Mouse (Mus musculus) adrenal gland, postnatal 4 days (tissue): ENCODE data around the gene Rbm6. TPM values are rescaled to one million over a fixed set of nuclear protein-coding genes. Genes with fewer than 3 reads are reported as not detected.
A peak's percentile ranks its signal among the peaks of the same experiment; 100 is the strongest.

Source experiments
- DNase-seq, 2 experiments: peaks; one replicate each; pipeline ENCODE4 v3.0.0; 2021 to 2022; ENCODE audit warnings: low spot score in 2 of 2, mixed read lengths in 2 of 2
- long read RNA-seq, 2 experiments: library from polyadenylated mRNA; stranded (forward); transcript quantifications; one replicate each; pipeline ENCODE4 v2.0.0; 2021
- total RNA-seq, 2 experiments: library from RNA; stranded (reverse); gene quantifications; 2 replicates each; pipeline ENCODE4 v1.2.3; 2021

The Rbm6 gene
- 10 to 100 TPM; 56.4 to 61.8 TPM for total RNA-seq
- long read RNA-seq, experiment 1, transcript Rbm6-207 (21 exons, 3,716 nt): major isoform, 9 of 19 reads
- long read RNA-seq, experiment 1, partial matches to known transcripts: 2 of 19 reads
- long read RNA-seq, experiment 1, other reads (novel, unspliced or antisense): 7 of 19 reads
- long read RNA-seq, experiment 2, transcript Rbm6-207 (21 exons, 3,716 nt): major isoform, 41 of 95 reads
- long read RNA-seq, experiment 2, transcript Rbm6-201 (21 exons, 3,999 nt): minor isoform, 9 of 95 reads
- long read RNA-seq, experiment 2, partial matches to known transcripts: 10 of 95 reads
- long read RNA-seq, experiment 2, other reads (novel, unspliced or antisense): 33 of 95 reads

- DNase-seq: no peak
These were observed at the start of gene Rbm6 for GRCm38 (mm10) chr9:107873137-107873536. Gene Rbm6, minus strand, starts transcription at chr9:107873237.

GRCm38 (mm10) chr9:107919441-107919840 lies 46.4 kb upstream of the Rbm6 start:
- DNase-seq: no peak

DNA sequence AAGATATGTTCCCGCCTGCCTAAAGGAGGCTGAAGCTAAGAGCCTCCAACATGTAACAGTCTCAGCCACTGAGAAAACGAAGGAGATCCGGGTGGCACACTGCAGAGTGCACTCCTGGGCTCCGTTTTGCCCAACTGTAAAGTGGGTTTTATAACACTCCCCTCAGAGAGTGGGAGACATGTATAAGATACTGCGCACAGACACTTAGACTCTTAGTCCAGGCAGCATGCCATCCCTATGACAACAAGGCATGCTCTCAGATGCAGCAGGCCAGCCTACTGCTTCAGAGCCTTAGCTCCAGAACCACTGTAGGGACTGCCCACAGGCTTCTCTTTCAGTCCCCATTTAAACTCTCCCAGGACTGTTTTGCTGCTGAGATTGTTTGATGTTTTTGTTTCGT lies 45.8 kb upstream of the Rbm6 start:
- no peak for DNase-seq

DNA sequence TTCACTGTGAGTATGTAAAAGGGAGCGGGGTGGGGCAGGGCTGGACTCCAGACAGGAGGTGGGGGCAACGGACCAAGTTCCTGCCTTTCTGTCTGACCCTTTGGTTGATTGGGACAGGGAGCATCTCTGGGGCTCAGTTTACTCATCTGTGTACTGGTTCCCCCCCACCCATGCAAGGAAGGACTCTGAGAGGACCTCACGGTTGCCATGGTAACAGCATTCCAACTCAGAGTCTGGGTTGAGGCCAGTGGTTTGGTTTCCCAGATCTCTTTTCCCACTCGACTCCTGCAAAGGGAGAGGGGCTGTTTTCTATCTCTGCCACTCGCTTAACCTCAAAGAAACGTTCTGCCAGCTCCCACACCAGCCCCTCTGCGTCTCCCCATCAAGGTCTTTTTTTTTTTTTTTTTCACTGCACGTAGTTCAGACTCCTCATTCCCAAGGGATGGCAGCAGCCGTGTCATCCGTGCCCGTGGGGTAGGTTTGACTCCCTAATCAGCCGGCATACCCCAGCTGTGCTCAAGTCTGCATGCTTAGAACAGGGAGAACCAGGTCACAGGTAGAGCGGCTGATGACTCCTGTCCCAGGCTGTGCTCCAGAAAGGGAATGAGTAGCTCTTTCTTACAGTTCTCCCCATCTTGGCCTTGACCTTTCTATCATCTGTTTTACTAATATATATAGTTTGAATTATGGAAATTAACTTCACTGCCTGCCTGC lies 45.0 kb upstream of the Rbm6 start:
- DNase-seq: no peak

DNA sequence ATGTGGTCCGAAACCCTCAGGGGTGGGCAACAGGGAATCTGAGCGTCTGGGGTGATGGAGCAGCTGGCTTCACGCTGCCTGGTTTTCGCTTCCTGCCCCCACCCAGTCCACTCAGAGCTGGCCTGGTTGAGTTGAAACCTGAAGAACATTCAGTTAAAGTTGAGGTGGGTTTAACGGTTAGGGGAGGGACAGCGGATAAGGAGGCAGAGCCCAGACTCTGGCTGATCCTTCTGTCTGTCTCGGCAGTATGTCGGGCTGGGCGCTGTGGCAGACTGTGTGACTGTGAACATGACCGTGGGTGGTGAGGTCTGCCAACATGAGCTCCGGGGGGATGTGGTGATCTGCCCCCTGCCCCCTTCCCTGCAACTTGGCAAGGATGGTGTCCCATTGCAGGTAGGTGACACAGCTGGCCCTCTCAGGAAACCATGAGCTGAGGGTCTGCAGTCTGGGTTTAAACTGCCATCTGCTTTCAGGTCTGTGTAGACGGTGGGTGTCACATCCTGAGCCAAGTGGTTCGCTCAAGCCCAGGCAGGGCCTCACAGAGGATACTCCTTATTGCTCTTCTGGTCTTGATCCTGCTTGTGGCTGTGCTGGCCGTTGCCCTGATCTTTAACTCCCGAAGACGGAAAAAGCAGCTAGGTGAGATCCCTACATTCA lies 41.9 kb upstream of the Rbm6 start:
- DNase-seq: no peak

DNA sequence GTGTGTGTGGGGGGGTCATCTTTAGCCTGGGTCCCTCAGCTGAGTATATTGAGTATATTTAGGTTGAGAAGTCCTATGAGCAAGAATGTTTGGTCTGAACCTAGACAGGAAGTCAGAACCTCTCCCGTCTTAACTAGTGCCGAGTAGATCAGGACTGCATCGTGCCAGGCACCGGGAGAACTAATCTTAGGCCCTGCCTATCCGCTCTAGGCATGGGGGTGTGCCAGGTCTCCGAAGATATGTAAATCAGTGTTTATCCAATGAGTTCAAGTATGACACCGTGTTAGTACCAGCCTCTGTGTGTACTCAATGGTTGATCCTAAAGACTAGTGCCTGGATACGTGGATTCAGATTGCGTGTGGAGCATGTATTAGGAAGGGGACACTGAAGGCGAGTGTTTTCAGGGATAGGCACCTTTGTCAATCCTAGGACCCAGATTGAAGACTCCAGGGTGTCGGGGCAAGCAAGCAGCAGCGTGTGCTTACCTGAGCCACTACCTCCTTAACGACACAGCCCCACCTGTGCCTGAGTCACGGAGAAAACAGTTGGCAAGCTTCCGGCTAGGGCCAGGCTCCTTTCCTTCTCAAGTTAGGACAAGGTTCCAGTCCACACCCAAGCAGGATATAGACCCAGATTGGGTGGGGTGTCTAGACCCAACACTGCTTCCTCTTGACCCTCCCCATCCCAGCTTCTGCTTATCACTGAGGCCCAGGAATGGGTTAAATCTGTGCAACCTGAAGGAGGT lies 37.2 kb upstream of the Rbm6 start:
- no peak for DNase-seq

DNA sequence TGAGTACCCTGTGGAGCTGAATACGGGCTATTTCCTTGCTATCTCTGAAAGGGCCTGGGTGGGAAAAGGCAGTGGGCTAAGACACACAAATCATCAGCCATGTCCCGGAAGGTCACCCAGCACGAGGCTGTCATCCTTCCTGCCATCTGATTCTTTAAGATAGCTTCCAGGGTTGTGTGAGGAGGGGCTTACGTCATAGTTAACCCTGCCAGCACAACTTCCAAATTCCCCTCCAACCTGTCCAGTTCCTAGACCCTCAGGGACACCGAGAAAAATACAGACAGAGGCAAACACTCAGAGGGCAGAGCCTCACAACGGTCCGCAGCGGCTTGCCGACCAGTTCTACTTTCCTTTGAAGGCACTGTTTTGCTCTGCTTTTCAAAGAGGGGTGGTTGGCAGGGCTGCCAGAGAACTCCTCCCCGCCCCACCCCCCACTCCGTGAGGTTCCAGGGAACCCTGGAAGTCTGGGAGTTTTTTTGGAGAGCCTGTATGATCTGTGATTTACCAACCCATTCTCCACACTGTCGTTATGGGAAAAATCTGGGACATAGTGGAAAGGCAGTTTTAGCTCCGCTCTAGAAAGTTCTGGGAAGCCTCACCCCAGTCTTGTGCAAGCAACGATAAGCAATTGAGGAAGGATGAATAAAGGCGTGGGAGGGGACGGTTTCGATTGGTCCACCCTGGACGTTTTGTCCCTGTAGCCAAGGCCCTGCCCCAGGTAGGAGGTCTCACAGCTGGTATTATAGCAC lies 35.5 kb upstream of the Rbm6 start:
- DNase-seq: no peak

GRCm38 (mm10) chr9:107907801-107908120 lies 34.7 kb upstream of the Rbm6 start:
- DNase-seq: no peak

GRCm38 (mm10) chr9:107906967-107907800 lies 34.1 kb upstream of the Rbm6 start:
- DNase-seq: no peak

GRCm38 (mm10) chr9:107906252-107906966 lies 33.4 kb upstream of the Rbm6 start, which contains the start of gene Mst1r:
Gene Mst1r, plus strand, starts transcription at chr9:107906873.
- DNase-seq: peak; percentile 50 to 55

- DNase-seq: peak; percentile 73 to 80
These were observed 31.7 kb upstream of the Rbm6 start for GRCm38 (mm10) chr9:107904726-107905125.

DNA sequence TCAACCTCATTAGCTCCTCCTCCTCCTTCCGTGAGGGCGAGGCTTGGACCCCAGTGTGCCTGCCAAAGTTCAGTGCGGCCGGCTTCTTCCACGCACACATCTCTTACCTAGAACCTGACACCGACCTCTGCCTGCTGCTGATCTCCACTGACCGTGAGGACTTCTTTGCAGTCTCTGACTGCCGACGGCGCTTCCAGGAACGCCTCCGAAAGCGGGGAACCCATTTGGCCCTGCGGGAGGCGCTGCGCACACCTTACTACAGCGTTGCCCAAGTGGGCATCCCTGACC lies 28.5 kb upstream of the Rbm6 start:
- DNase-seq: no peak

DNA sequence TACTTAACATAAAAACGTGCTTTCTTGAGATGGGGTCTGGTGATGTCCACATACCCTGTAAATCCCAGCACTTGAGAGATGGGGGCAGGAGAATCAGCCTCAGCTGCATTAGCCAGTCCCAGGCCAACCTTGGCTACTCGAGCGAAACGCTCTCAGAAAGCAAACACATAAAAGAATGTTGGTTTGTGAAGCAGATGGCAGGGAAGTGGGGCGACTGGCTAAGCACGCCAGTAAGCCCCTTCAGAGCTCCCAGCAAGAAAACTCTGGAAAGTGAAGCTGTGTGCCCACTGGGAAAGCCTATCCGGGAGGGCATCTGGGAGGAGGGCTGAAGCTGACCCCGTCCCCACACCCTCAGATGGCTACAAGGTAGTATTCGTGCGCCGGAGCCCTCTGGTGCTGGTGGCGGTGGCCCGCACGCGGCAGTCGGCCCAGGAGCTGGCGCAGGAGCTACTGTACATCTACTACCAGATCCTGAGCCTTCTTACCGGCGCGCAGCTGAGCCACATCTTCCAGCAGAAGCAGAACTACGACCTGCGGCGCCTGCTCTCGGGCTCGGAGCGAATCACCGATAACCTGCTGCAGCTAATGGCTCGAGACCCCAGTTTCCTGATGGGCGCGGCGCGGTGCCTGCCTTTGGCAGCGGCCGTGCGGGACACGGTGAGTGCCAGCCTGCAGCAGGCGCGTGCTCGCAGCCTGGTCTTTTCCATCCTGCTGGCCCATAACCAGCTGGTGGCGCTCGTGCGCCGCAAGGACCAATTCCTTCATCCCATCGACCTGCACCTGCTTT lies 28.0 kb upstream of the Rbm6 start:
- no peak for DNase-seq

DNA sequence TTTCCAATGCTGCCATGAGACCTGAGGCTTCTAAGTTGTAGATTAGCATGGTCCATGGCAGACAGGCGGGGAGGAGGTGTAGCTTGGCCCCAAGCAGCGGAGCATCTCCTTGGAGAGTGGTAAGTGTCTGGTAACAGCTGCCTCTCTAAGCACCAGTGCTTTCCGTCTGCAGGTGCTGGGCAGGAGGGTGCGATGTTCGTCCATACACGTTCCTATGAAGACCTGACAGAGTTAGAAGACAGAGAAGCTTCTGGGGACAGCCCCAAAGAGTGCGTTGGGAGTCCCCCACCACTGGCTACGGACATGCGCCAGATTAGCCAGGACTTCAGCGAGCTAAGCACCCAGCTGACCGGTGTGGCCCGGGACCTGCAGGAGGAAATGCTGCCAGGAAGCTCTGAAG lies 26.8 kb upstream of the Rbm6 start:
- DNase-seq: no peak

DNA sequence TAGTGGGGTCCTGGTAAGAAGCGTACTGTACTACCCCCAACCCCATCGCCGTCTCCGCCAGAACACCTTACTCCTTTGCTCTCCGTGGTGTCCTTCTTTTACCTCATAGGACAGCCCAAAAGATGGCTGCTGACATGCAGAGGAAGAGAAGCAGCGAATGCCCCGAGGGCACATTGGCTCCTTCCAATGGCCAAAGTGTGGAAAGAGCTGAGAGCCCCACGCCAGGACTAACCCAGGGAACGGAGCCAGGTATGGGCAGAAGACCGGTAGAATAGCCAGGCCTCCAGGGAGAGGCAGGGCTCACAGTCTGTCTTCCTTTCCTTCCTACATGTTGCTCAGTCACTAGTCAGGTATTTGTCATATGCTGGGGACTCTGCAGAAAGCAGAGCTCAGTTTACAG lies 25.5 kb upstream of the Rbm6 start:
- no peak for DNase-seq

- no peak for DNase-seq
These were observed 18.0 kb upstream of the Rbm6 start for GRCm38 (mm10) chr9:107891023-107891422.

GRCm38 (mm10) chr9:107890260-107890659 lies 17.2 kb upstream of the Rbm6 start:
- DNase-seq: no peak

GRCm38 (mm10) chr9:107888267-107888850 lies 15.3 kb upstream of the Rbm6 start:
- DNase-seq: no peak
